Mouse (Mus musculus): ENCODE data around the gene Coro7.

The Coro7 gene

DNA sequence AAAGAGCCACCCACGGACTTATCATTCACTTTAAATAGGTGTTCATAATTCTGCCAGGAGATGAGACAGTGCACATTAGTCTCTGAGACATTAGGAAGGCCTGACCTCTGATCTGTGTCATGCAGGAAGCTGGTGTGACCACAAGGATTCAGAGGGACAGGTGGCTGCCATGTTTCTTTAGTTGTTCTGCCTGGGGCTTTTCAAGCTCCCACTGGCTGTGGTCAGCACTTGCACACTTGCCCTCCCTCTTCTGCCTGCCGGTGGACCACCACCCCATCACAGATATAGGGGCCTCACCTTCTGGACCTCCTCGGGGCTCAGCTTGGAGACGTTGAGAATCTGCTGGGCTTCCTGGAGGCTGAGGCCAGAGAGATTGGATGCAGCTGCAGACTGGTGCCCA is 62.7 kb downstream of the Coro7 start:
- no peak for ATAC-seq (ENCODE audit: low TSS enrichment)

DNA sequence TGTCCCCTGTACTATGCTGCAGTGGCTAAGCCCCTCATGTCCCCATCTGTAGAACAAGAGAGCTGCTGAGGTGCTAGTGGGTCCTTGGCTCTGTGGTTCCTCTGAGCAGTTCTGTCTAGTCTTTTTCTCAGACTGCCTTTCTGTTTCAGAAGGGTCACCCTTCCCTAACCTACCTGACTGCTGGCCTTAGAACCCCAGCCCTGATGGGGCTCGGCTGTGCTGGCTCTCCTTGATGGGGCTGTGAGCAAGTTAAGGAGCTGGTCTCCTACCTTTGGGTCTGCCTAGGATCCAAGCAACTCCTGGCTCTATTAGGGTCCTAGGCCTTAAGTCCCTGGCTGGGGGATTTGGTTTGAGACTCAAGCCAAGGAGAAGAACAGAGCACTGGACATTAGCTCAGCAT is 64.3 kb downstream of the Coro7 start:
- no peak for ATAC-seq (ENCODE audit: low TSS enrichment)

DNA sequence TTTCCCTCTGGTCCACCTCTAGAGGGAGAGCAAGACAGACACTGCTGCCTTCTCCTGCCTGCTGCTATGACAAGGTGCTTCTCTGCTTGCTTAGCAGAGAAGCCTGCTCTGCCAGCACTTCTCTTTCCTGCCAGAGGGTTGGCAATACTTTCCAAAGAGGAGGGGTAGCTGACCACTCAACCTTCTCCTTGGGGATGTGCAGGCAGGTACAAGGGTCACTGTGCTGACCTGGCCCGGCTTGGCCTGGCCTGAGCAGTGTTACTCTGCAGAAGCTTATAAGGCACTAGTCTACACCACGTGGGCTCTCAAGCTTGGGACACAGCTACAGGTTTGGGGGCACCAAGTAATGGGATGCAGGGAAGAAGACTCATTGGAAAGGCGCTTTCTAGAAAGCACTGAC is 64.9 kb downstream of the Coro7 start:
- no peak for ATAC-seq (ENCODE audit: low TSS enrichment)

DNA sequence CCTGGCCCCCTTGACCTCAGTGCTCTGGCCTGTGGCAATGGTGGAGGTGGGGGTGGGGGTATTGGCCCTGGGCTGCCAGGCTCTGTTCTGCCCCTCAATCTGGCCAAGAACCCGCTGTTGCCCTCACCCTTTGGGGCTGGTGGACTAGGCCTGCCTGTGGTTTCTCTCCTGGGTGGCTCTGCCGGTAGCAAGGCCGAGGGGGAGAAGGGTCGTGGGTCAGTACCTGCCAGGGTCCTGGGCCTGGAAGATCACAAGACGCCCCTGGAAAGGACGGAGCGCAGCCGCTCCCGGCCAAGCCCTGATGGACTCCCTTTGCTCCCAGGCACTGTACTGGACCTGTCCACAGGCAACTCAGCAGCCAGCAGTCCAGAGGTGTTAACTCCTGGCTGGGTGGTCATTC is 65.8 kb downstream of the Coro7 start:
- ATAC-seq (ENCODE audit: low TSS enrichment): no peak

DNA sequence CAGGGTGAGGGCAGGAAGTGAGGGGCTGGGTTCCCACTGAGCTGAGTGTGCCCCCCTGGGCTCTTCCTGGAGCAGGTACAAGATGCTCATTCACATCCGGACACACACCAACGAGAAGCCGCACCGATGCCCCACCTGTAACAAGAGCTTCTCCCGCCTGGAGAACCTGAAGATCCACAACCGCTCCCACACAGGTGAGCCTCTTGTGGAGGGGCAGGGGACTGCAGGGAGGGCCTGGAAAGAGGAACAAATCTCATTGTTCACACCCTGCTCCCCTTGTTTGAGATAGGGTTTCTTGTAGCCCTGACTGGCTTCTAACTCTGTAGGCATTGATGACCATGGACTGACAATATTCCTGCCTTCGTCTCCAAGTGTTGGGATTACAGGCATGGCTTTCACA is 67.9 kb downstream of the Coro7 start:
- ATAC-seq (ENCODE audit: low TSS enrichment): no peak

DNA sequence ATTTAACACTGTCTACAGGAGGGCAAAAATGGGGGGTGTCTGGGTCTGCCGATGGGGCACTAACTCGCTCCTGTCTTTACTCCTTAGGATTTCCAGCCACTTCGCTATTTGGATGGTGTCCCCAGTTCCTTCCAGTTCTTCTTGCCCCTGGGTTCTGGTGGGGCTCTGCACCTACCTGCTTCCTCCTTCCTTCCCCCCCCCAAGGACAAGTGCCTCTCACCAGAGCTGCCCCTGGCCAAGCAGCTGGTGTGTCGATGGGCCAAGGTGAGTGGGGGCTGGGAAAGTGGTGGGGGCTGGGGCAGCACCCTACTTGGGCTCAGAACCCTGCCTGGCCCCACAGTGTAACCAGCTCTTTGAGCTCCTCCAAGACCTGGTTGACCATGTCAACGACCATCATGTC is 68.4 kb downstream of the Coro7 start:
- ATAC-seq (ENCODE audit: low TSS enrichment): no peak

DNA sequence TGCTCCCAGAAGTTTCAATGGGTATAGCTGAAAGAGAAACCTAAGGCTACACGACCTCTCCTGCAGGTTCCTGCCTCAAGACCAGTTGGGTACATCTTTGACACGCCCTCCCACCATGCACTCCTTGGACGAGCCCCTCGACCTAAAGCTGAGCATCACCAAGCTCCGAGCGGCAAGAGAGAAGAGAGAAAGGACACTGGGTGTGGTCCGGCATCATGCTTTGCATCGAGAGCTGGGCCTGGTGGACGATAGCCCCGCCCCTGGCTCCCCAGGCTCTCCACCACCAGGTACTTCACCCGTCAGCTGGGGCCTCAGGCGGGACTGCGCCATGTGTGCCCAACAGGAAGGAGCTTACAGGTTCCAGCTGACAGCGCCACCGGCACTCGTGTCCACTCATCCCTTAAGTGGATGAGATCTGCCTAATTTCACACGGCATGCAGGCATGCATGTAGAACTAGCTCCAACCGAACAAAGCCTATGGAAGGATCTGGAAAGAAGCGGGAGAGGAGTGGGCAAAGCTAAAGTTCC is 71.0 kb downstream of the Coro7 start:
- no peak for ATAC-seq (ENCODE audit: low TSS enrichment)

DNA sequence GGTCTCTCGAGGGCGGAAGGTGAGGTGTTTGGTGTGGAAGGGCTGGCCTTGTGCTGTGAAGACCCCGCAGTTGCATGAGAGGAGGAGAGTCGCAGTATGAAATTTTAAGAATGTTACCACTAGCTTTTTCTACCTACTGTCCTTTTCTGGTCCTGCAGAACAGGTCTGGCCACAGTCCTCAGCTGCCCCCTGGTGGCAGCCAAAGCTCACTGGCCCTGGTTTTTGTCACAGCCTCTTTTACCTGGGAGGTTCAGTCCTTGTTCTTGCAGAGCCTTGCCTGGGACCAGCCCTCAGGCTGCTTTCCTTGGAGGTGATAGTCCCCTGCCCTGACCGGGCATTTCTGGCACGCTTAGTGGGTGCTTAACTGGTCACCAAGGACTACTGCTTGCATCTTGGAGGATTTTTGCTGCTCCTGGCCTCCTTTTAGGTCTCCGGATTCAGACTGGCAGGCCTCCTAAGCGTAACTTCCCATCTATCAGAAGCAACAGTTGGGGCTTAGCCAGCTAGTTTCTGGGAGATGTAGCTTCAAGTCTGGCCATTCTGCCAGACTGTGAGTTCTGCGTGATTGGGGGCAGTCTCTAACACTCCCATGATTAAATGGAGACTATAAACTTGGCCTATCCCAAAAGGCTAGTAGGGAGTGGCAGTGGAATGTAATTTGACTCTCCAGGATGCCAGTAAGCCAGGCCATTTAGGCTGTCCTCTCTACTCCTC is 71.6 kb downstream of the Coro7 start:
- ATAC-seq (ENCODE audit: low TSS enrichment): peak; percentile 76

DNA sequence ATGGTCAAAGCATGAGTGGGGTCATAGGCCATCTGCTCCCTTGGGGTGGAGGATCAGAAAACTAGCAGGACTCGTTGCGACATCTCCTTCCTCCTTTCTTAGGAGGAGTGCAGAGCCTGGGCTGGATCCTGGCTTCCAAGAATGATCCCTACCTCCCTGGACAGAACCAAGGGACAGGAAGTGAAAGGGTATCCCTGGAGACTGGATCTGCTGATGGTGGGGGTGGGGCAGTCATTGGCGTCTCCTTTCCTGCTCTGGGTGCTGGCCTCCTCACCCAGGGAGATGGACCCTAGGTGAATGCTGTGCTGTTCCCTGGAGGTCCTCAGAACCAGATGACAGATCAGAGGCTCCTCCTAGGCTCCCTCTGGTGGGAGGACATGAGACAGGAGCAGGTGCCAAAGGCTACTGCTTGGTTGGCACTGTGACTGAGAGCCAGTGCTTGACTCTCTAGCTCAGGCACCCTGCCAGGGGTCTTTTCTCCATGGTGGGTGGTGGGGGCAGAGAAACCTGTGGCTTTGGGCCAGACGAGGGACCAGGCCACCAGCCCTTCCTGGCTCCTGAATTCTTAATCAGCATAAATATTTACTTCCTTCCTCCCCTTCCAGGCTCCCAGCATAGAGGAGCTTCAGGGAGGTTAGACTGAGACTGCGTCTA is 73.0 kb downstream of the Coro7 start:
- no peak for ATAC-seq (ENCODE audit: low TSS enrichment)

DNA sequence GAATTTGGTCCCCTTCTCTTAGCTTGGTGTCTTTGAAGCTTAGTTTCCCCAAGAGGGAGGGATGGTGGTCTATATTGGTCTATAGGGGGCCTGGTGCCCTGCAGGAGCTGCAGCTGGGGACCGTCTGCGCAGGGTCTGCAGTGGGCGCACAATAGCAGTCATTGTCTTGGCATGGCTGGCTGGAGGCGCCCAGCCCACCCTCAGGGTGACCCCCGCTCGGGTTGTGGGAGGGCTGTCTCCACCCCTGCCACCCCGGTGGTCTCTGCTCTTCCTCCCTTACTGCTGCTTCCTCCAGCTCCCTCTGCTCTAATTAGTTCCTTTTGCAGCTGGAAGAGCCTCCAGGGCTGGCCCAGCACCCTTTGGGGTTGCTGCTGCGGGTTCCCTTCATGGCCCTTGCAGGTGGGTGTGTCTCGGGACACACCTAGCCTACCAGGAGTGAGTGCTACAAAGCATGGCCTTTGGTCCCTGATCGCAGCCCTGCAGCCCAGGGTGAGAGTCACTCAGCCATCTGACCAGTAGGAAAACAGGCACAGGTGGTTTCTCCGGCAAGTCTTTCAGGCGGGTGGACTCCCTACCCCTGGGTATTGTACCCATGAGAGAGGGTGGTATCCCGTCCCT is 74.0 kb downstream of the Coro7 start:
- no peak for ATAC-seq (ENCODE audit: low TSS enrichment)

DNA sequence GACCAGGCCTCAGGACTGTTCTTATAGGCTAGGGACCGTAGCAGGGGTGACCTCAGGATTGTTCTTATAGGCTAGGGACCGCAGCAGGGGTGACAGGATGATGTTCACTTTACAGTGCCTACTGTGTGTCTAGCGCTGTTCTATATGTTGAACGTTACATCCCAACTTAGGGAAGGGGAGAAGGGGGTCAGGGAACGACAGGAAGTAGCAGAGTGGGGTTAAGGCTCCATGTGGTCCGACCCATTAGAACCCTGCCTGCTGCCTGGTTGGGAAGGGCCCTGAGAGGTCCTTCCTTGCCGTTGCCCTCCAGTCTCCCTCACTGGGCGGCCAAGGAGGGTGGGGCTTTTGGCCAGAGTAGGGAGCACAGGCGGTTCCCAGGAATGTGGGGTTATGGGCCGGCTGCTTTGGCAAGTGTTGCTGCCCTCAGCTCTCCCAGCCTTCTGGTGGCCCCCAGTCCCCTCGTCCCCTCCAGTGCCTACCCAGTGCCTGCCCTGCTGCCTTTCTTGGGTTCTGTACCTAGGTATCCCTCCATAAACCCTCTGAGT is 75.2 kb downstream of the Coro7 start:
- ATAC-seq (ENCODE audit: low TSS enrichment): no peak

DNA sequence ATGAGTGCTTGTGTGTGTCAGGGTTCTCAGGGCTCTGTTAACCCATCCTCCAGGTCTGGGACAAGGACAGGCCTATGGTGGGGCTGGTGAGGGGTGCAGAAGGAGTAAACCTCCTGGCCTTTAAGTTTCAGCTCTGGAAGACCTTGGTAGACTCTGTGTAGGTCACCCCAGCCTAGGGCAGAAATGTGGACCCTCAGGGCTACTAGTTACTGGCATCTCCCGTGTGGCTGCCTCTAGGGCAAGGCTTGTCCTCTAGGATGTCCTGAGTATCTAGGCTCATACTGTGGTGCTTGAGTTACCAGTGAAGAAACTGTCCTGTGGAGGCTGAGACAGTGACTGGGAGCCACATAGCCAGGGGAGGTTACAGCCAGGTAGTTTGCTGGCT is 76.1 kb downstream of the Coro7 start:
- ATAC-seq (ENCODE audit: low TSS enrichment): no peak

DNA sequence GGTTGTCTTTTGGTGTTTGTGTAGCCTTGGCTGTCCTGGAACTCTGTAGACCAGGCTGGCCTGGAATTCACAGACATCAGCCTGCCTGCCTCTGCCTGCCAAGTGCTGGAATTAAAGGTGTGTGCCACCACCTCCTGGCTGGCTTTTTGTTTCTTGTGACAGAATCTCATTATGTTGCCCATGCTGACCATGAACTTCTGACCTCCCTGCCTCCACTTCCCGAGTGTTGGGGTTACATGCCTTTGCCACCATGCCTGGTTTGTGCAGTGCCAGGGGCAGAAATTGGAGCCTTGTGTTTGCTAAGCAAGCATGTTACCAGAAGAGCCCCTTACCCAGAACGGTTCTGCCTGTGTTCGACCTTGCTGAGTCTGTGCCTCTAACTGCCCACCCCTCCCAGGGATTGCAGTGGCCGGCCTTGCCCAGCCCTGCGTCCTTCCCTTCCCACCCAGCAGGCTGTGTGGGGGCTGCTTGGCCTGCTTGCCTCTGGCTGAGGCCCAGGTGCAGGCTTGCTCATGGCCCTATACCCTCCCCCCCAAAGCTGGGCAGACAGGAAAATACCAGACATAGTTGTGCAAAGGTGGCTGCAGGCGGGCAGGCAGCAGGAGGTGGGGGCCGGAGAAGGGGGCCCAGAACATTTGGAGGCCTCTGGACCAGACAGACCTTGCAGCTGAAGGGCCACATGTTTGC is 76.7 kb downstream of the Coro7 start:
- no peak for ATAC-seq (ENCODE audit: low TSS enrichment)

DNA sequence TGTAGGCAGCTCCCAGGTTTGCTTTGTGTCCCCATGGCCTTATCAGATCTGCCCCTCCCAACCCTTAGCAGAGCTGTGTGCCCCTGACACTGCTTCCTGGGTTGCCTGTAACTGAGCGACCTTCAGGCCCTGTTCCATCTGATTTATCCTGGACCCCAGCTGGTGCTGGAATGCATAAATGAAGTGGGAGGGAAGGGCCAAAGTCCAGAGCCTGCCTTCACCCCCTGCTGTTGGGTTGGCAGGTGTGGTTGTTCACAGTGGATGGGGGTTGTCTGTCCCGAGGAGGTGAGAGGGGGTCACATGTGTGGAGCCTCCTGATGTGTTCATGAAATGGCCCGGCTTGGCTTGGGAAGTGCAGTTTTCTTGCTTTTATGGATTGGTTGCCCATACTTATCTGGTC is 77.4 kb downstream of the Coro7 start:
- no peak for ATAC-seq (ENCODE audit: low TSS enrichment)

DNA sequence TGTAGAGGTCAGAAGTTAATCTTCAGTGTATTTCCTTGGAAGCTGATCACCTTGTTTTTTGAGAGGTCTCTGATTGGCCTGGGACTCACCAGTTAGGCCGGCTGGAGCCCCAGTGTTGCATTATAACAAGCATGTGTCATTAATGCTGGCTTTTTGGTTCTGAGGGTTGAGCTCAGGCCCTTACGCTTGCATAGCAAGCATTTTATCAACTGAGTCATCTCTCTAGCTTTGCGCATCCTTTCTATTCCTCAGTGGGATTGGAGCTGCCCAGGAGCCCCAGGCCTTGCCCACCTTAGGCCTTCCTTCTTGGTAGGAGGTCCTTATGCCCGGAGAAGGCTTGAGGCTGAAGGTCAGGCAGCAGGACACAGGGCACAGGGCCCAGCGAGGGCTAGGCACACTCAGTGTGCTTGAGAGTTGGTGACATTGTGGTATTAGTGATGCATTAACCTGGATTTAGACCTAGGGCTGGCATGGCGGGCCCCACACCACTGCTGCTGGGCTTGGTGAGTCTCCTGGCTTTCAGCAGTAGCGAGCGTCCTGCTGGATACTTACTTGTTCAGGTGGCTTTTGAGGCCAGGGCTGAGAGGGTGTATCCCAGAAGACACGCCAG is 78.8 kb downstream of the Coro7 start:
- no peak for ATAC-seq (ENCODE audit: low TSS enrichment)

DNA sequence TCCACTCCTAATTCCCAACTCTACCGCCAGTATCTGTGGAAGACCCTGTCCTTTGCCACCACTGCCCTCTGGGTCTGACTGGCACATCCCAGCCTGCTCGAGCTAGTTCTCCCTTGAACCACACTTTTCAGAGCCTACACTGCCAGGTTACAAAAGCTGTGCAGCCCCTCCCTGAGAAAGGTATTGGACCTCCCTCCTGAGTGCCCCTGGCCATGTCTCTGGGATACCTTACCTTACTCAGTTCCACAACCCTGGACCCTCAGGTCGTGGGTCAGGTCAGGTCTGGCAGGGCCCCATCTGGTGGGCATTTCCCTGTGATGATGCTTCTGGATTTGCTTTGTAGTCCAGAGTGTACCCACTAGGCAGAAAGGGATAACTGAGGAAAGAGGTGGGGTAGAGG is 80.0 kb downstream of the Coro7 start:
- ATAC-seq (ENCODE audit: low TSS enrichment): no peak

DNA sequence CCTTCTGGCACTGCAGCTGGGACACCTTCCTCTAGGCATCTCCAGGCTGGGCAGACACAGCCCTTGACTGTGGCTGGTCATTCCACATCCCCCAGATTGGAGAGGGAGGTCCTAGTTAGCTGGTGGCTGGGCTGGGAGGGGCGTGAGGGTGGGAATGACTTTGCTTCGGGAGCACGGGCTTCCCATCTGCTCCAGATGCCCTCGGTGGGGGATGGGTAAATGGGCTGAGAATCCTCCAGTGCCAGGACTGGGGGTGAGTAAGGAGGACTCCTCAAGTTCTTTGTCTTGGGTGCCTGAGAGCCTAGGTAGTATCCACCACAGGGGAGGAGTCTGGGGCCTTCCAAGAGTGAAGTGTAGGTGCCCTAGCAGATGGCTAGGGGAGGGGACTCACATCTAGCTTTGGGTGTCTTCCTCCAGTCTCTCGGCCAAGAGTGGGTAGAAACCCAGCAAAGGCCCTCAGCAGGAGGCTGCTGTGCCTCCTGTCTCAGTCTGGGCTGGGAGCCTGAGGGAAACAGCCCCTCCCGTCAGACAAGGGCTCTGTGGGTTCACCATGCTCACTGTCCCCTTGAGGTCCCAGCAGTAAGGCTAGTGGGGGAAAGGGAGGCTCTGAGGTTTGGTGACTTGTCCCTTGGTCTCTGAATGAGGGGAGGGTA is 80.6 kb downstream of the Coro7 start:
- no peak for ATAC-seq (ENCODE audit: low TSS enrichment)

DNA sequence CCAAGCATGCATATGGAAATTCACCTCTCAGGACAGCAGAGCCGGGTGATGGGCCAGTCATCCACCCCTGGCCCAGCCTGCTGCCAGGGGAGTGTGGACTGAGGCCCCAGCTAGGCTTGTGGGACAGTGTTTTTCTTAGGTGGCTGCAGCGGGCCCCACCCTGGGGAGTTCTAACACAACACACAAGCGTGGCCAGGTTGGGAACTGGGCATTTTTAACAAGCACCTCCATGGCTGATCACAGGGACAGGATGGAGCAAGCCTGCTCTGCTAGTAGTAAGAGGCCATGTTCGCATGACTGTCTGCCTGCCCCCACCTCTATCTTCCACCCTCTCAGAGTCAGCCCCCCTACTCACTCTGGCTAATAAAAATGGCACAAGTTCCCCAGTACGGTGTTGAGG is 81.5 kb downstream of the Coro7 start:
- ATAC-seq (ENCODE audit: low TSS enrichment): no peak

DNA sequence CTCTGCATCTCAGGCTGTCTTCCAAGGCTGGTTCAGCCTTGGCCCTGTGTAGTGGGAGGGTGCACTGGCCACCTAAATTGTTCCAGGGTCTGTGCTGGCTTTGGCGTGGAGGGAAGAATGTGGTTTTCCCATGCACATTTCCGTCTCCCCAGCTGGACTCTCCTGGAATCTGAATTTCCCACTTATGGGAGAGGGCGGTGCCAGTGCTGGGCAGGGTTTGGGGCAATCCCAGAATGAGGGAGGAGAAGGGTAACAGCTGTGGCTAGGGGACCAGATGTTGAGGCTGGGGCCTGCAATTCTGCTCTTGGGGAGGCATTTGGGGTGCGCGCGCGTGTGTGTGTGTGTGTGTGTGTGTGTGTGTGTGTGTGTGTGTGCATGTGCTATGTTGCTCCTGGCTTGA is 82.3 kb downstream of the Coro7 start:
- no peak for ATAC-seq (ENCODE audit: low TSS enrichment)

DNA sequence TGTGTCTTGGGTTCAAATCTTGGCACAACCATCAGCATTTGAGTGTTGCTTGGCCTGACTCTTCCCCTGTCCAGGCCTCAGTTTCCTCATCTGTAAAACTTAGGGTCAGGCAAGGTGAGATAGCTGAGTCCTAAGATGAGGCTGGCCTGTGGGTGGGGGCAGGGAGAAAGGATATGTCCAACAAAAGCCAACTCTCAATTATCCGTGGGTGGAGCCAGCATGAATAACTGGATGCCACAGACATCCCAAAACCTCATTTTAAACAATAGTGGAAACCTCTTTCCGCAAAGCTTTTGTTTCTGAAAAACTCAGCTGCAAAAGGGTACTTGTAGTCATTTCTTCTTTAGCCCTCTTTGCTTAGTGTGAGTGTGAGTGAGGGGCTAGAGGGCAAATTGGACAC is 82.7 kb downstream of the Coro7 start:
- no peak for ATAC-seq (ENCODE audit: low TSS enrichment)

DNA sequence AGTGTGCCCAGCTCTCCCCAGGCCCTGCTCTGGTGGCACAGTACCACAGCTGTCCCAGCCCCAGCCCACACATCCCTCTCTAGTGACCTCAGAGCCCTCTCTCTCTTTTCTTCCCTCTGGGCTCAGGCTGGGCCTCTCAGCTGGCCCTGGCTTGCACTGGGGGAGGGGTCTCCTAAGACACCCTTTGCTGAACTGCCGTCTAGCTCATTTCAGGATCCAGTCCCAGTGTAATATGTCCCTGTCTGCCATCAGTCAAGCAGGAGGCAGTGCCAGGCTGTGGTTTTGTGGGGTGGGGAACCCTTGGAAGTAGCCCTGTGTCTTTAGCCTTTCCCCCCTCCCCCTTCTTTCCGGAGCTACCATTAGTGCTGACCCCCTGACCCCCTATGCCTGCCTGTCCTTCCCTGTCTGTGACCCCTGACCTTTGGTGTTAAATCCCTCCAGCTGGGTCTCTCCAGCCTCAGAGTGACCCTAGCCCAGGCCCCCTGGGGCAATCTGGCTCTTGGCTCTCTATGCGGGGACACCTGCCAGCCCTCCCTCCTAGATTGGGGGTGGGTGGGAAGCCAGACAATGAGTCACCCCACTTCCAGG is 83.3 kb downstream of the Coro7 start:
- no peak for ATAC-seq (ENCODE audit: low TSS enrichment)

Measured in frontal cortex, adult (tissue).